Mouse (Mus musculus): ENCODE measurements around the gene Bpifb6.

Gene Bpifb6

DNA sequence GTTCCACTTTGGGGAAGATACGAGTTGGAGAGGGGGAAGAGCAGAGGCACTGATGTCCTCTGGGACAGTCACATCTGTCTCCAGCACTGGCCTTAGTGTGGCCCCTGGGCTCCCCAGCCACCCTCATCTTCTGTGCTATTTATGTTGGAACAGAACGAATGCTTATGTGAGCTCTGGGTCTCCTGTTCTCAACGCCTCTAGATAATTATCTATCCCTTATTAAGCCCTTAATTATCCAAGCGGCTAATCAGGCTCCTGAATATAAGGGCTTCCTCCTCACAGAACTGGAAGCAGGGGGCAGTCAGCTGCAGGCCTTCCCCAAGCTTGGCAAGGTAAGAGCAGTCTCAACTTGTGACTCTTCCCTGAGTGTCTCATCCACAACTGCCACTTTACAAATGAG, at the start of gene Bpifb6:
Gene Bpifb6, plus strand, starts transcription at position 301 of the 400 bp plus-strand sequence.
- no peak for DNase-seq

- peak; percentile 61 for DNase-seq
Measured at GRCm38 (mm10) chr2:153851030-153851360, 49.2 kb upstream of the Bpifb6 start.

DNA sequence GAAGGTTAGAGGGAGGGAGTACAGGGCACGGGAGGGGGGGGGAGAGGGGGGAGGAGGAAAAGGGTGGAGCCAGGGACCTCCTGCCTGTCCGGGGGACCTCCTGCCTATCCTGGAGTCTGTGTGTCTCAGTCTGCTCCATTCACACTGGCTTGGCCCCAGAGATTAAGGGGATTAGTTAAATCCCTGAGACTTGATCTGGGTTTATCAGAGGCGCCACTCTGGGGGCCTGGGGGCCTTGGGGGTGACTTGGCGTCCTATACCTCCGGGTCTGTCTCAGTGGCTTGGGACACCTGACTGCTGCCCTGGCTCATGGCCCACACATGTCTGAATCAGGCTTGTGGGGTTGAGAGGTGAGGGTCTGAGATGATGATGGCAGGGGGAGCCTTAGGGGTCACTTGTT, 46.6 kb upstream of the Bpifb6 start:
- no peak for DNase-seq

- no peak for DNase-seq
Measured at GRCm38 (mm10) chr2:153859581-153859980, 40.6 kb upstream of the Bpifb6 start.

DNA sequence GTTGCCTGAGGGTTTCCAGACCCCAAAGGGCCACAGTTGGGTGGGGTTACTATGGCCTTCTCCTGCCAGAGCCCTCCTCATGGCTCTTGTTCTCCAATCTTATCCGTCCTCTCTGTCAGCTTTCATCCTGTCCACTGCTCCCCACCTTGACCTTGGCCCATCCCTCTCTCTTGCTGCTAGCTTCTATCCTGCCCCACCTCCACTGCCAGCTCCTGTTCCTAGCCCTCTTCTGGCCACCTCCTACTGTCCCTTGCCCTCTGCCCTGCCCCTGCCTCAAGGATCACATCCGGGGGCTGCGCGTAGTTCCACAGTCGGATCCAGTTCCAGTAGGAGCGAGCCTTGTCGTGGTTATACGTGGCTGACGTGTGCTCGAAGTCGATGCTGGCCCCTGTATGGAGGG, 39.9 kb upstream of the Bpifb6 start:
- DNase-seq, result no peak

GRCm38 (mm10) chr2:153860715-153861114, 39.5 kb upstream of the Bpifb6 start:
- no peak for DNase-seq

- no peak for DNase-seq
Measured at GRCm38 (mm10) chr2:153861960-153862359, 38.2 kb upstream of the Bpifb6 start.

- DNase-seq, result no peak
Measured at GRCm38 (mm10) chr2:153870984-153871383, 29.2 kb upstream of the Bpifb6 start, which contains the start of gene Sun5. Gene Sun5 (minus strand): TSS chr2:153871084.

DNA sequence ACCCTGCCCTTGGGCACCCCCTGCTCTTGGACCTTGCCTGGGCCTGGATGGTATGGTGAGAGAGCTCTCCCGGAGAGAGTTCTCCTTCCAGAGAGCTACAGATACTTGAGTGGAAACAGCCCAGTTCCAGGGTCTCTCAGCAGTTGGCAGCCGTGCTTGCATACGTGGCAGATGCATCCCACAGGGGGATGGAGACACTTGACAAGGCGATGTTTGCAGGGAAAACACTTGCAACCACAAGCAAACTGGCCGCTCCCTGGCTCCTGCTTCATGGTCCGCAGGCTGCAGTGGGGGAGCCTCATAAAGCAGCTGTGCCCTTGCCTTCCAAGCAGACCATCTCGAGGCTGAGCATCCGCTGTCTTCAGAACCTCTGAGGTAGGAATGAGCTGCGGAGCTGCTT, 25.4 kb upstream of the Bpifb6 start, which contains the start of gene Bpifb2:
Gene Bpifb2, plus strand, starts transcription at position 301 of the 400 bp plus-strand sequence.
- DNase-seq, result no peak

- DNase-seq, result no peak
Measured at GRCm38 (mm10) chr2:153899111-153899510, 1.1 kb upstream of the Bpifb6 start.

- DNase-seq, result no peak
Measured at GRCm38 (mm10) chr2:153902726-153903125, 2.5 kb downstream of the Bpifb6 start.

DNA sequence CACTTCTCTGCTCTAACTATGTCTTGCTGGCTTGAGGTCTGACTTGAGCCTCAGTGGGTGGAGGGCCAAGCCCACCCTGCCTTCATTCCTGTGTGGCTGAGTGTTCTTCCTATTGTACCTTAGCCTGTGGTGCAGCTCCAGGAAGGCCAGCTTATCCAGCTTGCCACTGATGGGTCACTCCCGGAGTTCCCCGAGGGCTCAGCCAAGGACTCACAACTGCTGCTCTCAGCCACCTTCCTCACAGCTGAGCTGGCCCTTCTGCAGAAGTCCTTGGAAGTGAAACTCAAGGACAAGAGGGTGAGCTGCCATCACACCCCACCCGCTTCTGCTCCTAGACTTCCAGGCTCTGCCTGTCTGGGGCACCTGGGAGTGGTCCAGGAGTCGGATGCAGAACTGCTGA, 6.4 kb downstream of the Bpifb6 start:
- DNase-seq, result no peak

DNA sequence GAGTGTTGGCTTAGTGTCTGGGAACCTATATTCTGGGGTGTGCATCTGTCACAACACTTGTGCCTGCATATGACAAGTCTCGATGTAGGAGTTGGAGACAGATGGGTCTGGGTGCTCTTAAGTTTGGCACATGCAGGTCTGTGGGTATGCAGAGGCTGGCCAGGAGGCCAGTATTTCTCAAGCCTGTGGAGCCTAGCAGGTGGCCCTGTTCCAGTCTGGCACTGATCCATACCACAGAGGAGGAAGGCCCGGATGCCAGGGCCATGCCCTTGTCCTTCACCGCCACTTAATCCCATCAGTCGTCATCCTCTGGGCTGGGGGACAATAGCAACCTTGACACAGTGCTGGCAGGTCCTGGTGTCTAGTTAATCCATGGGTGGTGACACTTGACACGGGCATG, 14.0 kb downstream of the Bpifb6 start:
- peak; percentile 12 for DNase-seq

DNA sequence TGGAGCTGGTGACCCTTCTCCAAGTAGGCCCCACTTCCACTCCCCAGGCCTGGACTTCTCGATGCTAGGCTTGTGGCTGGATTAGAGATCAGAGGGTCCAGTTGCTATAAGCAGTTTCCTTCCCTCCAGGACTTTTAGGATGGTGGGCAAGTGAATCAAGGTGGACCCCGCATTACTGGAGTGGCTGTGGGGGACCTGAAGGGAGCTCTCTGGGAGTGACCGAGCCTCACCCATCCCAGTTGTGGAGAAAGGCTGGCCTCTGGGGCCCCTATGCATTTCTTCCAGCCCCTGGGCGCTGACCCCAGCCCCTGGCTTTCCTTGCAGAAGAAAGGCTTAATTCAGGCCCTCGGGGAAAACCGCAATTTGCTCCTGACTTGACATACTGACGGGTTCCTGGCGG, 17.7 kb downstream of the Bpifb6 start, which contains the start of gene Bpifb3:
Gene Bpifb3, plus strand, starts transcription at position 301 of the 400 bp plus-strand sequence.
- no peak for DNase-seq

- DNase-seq, result no peak
Measured at GRCm38 (mm10) chr2:153921246-153921645, 21.1 kb downstream of the Bpifb6 start.

DNA sequence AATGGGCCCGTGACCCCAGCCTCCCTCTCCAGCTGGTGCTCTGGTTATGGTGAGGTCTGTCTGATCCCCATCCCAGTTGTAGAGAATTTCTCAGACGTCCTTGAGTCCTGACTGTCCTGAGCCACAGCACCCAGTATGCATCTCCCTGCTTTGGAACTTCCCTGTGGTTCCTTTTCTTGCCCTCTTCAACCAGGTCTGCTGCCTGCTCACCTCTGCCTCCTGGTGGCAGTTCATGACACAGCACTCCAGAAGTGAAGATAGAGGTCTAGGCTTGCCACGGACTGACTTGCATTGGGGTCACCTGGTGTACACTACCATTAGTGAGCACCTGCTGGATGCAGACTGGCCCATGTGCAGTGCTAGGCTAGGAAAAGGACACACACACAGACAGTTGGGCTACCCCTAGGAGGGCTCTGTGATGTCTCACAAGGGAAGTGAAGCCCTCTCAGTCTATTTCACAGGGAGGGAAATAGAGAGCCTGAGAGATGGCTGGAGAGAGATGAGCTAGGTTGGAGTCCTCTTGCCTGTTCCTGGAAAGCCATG, 29.8 kb downstream of the Bpifb6 start:
- peak; percentile 46 for DNase-seq

DNA sequence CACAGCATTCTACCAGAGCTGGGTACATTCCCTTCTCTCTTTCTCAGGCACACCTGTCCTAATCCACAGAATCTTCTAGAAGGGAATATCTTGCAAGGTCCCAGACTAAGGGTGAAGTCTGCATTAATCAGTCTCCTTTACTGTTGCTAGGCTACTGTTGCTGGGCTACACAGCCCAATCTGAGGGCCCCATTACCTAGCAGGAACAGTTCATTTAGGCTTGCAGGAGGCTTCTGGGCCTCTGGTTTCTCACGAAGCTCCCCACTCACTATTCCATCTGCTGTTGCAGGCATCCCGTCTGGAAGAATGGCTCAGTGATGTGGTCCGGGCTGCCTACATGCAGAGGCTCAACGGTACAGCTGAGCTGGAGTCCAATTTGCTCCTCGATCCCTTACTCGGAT, 30.9 kb downstream of the Bpifb6 start:
- DNase-seq, result no peak

GRCm38 (mm10) chr2:153933311-153933710, 33.1 kb downstream of the Bpifb6 start:
- DNase-seq, result no peak

- no peak for DNase-seq
Measured at GRCm38 (mm10) chr2:153935348-153935747, 35.2 kb downstream of the Bpifb6 start.

DNA sequence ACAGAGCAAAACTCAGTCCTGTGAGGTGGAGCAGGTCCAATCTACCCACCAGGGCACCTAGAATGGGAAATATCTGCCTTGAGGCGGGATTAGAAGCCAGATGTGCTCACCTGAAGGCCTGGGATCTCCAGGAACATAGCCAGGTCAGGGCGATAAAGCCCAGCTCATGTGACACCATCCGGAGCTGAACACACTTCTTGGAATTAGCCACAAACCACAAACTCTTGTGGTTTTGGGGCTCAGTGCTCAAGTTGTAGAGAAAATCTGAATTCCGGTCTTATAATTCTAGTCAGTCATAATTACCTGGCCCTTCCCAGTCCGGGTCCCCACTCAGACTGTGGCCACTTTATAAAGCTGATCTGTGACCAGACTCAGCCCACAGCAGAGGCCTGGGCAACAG, 37.7 kb downstream of the Bpifb6 start, which contains the start of gene Bpifb4:
Gene Bpifb4, plus strand, starts transcription at position 370 of the 400 bp plus-strand sequence.
- DNase-seq, result no peak

GRCm38 (mm10) chr2:153943537-153943936, 43.3 kb downstream of the Bpifb6 start:
- DNase-seq, result peak; percentile 36

GRCm38 (mm10) chr2:153944567-153944966, 44.4 kb downstream of the Bpifb6 start:
- DNase-seq, result no peak

GRCm38 (mm10) chr2:153952897-153953296, 52.7 kb downstream of the Bpifb6 start:
- DNase-seq, result peak; percentile 62

GRCm38 (mm10) chr2:153953836-153954235, 53.6 kb downstream of the Bpifb6 start:
- DNase-seq, result peak; percentile 52
